Mouse (Mus musculus) kidney, adult 11 months (tissue): ENCODE data around the gene Pcdh18.
A peak's percentile ranks its signal among the peaks of the same experiment; 100 is the strongest.

Experiments used
- DNase-seq: peaks from one replicate; pipeline ENCODE4 v3.0.0; 2022

Gene Pcdh18

GRCm38 (mm10) chr3:49756870-49757625 lies at the start of gene Pcdh18:
TSS of gene Pcdh18 (minus strand) at chr3:49757325.
- DNase-seq = peak; percentile 57

- no peak for DNase-seq
Measured at GRCm38 (mm10) chr3:49806823-49807222, 49.7 kb upstream of the Pcdh18 start.

GRCm38 (mm10) chr3:49805511-49805910 lies 48.4 kb upstream of the Pcdh18 start:
- DNase-seq = no peak

GRCm38 (mm10) chr3:49788296-49788695 lies 31.2 kb upstream of the Pcdh18 start:
- no peak for DNase-seq

GRCm38 (mm10) chr3:49787719-49788118 lies 30.6 kb upstream of the Pcdh18 start:
- DNase-seq = no peak

GRCm38 (mm10) chr3:49768992-49769738 lies 12.0 kb upstream of the Pcdh18 start:
- no peak for DNase-seq

GRCm38 (mm10) chr3:49762711-49763110 lies 5.6 kb upstream of the Pcdh18 start:
- no peak for DNase-seq

- no peak for DNase-seq
Measured at GRCm38 (mm10) chr3:49761971-49762370, 4.8 kb upstream of the Pcdh18 start.

GRCm38 (mm10) chr3:49757626-49758019 lies 498 bp upstream of the Pcdh18 start:
- no peak for DNase-seq

GRCm38 (mm10) chr3:49755986-49756845 lies 909 bp downstream of the Pcdh18 start:
- peak; percentile 11 for DNase-seq

- DNase-seq = no peak
Measured at GRCm38 (mm10) chr3:49752766-49753165, 4.4 kb downstream of the Pcdh18 start.

- no peak for DNase-seq
Measured at GRCm38 (mm10) chr3:49749491-49750284, 7.4 kb downstream of the Pcdh18 start.

- DNase-seq = no peak
Measured at GRCm38 (mm10) chr3:49748054-49748453, 9.1 kb downstream of the Pcdh18 start.

GRCm38 (mm10) chr3:49739061-49739460 lies 18.1 kb downstream of the Pcdh18 start:
- no peak for DNase-seq

- peak; percentile 31 for DNase-seq
Measured at GRCm38 (mm10) chr3:49738531-49738930, 18.6 kb downstream of the Pcdh18 start.

GRCm38 (mm10) chr3:49706503-49706902 lies 50.6 kb downstream of the Pcdh18 start:
- DNase-seq = no peak

- DNase-seq = no peak
Measured at GRCm38 (mm10) chr3:49699951-49700350, 57.2 kb downstream of the Pcdh18 start.
